Mouse (Mus musculus) T-cell, adult 66 days (primary cell): ENCODE results near the gene P2rx1. TPM values are rescaled to one million over a fixed set of nuclear protein-coding genes. Genes with fewer than 3 reads are reported as not detected.

Experiments
- total RNA-seq, 2 experiments: library from RNA; stranded (reverse); gene quantifications; 3 replicates in 1 of 2; 4 replicates in 1 of 2; pipeline ENCODE4 v1.2.4; 2023

P2rx1 gene
- 1 to 10 TPM in 1 of 2 experiments, under 1 TPM in 1; 0.73 to 1.5 TPM for total RNA-seq

DNA sequence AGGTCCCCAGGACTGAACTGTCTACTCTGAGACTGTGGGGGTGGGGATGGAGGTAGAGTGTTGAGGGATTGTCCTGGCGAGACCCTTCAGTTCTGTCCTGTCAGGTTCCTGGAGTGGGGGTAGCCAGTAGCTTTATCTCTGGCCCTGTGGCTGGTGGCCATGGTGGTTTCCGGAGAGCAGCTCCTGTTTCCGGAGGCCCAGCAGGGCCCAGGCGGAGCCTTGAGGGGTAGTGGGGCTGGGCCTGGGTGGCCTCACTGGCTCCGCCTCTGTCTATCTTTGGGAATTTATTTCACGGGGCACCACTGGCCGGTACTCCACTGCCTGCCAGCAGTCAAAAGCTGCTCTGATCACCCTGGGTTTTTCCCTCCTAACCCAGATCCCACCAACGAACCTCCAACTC lies at the start of gene P2rx1:
Gene P2rx1, plus strand, starts transcription at position 333 of the 400 bp plus-strand sequence.

DNA sequence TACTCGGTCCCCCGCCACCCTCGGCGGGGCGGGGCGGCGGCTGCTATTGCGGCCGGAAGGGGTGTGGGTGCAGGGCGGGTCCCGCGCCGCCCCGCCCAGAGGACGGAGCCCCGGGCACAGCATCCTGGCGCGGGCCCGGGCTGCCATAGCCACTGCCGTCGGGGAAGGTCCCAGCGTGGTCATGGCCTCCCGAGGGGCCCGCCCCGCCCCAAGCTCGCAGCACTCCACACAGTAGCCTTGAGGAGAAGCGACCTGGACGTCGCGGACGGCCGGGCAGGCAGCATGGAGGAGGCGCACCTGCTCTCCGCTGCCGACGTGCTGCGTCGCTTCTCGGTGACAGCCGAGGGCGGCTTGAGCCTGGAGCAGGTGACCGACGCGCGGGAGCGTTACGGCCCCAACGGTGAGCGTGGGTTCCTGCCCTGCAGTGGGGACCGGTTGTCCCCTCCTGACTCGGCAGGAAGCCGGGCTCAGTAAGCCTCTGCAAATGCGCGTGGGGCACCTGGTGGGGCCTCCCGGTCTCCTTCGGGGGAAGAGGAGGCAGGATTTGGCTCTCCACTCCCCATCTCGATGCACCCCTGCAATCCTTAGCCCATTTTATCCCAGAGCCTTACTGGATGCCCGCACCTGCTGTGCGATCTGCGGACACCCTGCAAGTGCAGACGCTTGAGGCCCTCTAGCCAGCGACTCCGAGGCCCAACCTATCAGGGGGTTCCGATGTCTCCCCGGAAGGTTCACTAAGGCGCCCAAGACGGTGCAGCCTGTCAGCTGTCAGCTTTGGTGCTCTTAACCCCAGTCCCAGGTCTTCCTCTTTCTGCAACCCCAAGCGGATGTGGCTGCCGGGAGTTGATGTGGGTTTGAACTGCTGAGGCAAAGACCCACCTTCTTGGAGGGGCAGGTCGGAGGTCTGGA lies 37.6 kb upstream of the P2rx1 start, which contains the start of gene Atp2a3:
Gene Atp2a3, plus strand, starts transcription at position 98 of the 909 bp plus-strand sequence.

DNA sequence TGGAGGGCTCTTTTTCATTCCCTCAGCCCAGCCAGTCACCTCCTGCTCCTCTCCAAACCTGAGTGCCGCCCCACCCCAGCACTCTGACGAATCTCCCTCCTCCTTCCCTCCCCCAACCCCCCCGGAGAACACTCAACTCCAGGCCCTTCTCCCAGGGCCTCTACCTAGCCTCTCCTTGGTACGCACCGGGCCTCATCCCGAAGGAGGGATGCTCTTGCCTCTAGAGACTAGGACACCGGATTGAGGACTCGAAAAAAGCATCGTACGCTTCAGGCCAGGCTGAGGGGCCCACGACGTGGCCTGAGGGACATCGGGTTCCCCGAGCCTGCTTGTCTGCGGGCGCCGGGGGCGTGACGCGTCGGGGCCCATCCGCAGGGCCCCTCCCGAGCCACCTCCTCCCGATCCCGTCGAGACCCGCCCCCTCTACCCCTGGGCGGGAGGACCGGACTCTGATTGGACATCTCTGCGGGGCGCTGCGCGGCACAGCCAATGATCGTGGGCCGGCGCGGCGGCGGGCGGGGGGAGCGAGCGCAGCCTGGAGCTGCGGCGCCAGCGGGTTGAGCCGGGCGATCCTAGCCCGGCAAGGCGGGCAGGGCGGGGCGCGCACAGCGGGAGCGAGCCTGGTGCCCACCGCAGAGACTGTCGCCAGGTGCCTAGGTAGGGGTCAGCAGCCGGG lies 19.7 kb downstream of the P2rx1 start, which contains the start of gene Camkk1:
Gene Camkk1, plus strand, starts transcription at position 538 of the 676 bp plus-strand sequence.

DNA sequence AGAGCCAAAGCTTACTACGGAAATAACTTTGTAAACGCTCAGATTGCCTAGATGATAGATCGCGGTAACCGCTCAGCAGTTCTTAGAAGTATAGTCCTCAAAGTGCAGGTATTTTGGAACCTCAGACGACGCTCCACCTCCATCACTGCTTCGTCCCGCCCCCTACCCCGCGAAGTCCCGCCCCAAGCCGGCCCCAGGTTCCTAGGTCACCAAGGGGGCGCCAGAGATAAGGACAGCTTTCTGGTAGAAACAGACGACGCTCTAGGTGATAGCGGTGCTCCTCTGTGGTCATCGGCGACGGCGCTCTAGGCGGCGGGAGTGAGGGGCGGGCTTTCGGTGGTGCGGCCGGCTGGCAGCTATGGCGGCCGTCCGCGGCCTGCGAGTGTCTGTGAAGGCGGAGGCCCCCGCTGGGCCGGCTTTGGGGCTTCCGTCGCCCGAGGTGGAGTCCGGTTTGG lies 48.7 kb downstream of the P2rx1 start, which contains the start of gene Ncbp3:
Gene Ncbp3, plus strand, starts transcription at position 242 of the 455 bp plus-strand sequence.

Other genes starting within 250 kb of the P2rx1 start
- gene Cyb5d2, start 203.0 kb upstream of the P2rx1 start, total RNA-seq, result 1 to 10 TPM; 5.6 to 8.5 TPM
- 10 to 100 TPM; 83.9 to 99.4 TPM for gene Zzef1, start 202.9 kb upstream of the P2rx1 start, total RNA-seq
- gene Atp2a3, start 37.9 kb upstream of the P2rx1 start, total RNA-seq, result 100 to 1,000 TPM; 226 to 247 TPM
- 1 to 10 TPM; 4.9 to 5.3 TPM for gene Camkk1, start 19.9 kb downstream of the P2rx1 start, total RNA-seq
- gene Ncbp3, start 48.7 kb downstream of the P2rx1 start, total RNA-seq, result 10 to 100 TPM; 26.4 to 30.1 TPM
- 10 to 100 TPM; 27.3 to 32.7 TPM for gene Itgae, start 91.5 kb downstream of the P2rx1 start, total RNA-seq
- 1 to 10 TPM; 2.6 to 3.0 TPM for gene Haspin, start 139.2 kb downstream of the P2rx1 start, total RNA-seq
- under 1 TPM in 1 of 2 experiments, not detected in 1; 0.76 TPM for gene P2rx5, start 161.3 kb downstream of the P2rx1 start, total RNA-seq
- gene Emc6, start 177.9 kb downstream of the P2rx1 start, total RNA-seq, result 10 to 100 TPM; 45.0 to 48.6 TPM
- gene Tax1bp3, start 178.0 kb downstream of the P2rx1 start, total RNA-seq, result 1 to 10 TPM; 8.7 to 9.8 TPM
- gene Ctns, start 199.9 kb downstream of the P2rx1 start, total RNA-seq, result 10 to 100 TPM; 17.6 to 19.5 TPM
- 1 to 10 TPM; 5.7 to 6.6 TPM for gene Shpk, start 200.4 kb downstream of the P2rx1 start, total RNA-seq
- not detected for gene Trpv1, start 235.2 kb downstream of the P2rx1 start, total RNA-seq